Mouse (Mus musculus) liver, adult 2 months (tissue): ENCODE data around the gene Psmd13.

Experiments
- CTCF ChIP-seq: fragments of 200-500 bp; IDR thresholded peaks from 2 replicates; pipeline ENCODE4 v1.5.1; 2011; ENCODE audit warnings: low read depth, low read length, control low read depth
- POLR2A ChIP-seq: fragments of 200-500 bp; IDR thresholded peaks from 2 replicates; pipeline ENCODE4 v1.6.1; 2011; ENCODE audit warnings: low read length, control low read depth; ENCODE audit not compliant: insufficient read depth; ENCODE audit errors: extremely low read depth

DNA sequence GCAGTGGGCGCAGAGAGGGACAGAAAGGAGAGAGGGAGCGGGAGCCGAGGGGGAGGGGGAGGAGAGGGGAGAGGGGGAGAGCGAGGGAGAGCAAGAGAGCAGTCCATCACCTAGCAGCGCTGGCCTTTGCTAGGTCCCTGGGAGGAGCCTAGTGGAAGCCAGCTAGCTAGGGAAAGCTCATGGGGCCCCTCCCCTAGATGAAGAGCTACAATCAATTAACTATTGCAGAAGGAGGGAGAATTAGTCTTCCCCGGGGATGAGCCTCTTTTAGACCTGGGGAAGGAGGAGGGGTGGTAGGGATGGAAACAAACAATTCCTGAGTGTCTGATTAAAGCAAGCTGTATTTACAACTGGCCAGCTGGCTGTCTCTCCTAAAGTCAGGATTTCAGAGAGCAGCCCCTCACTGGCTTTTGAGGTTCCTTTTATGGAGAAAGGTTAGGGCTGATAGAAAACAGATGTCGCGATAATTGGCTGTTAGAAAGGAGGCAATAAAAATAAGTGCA, 58.0 kb downstream of the Psmd13 start:
- TF ChIP-seq CTCF (no peak), POLR2A (no peak)
